Mouse (Mus musculus) G1E (cell line): ENCODE measurements around the gene Tex264.

Source experiments
- CTCF ChIP-seq: IDR thresholded peaks from 2 replicates; pipeline ENCODE4 v1.5.1; 2012; ENCODE audit warnings: low read depth, low read length, inconsistent platforms, mixed read lengths
- GATA2 ChIP-seq: IDR thresholded peaks from 2 replicates; pipeline ENCODE4 v1.6.1; 2012; ENCODE audit warnings: low read depth, low read length, inconsistent platforms, borderline replicate concordance
- TAL1 ChIP-seq: conservative IDR thresholded peaks from 2 replicates; pipeline ENCODE4 v1.6.1; 2012; ENCODE audit warnings: low read depth, low read length, inconsistent platforms, mixed read lengths

GRCm38 (mm10) chr9:106616306-106616705 is 69.4 kb downstream of the Tex264 start:
- TF ChIP-seq CTCF, result no peak
- TF ChIP-seq TAL1, result no peak
- TF ChIP-seq GATA2, result no peak
